Mouse (Mus musculus): ENCODE measurements around the gene Mrps26.
"Not testable (repeated sequence)": the region's sequence is repeated elsewhere in the genome, so short reads cannot be mapped to it uniquely, and the experiment has no call there.

Mrps26 gene

DNA sequence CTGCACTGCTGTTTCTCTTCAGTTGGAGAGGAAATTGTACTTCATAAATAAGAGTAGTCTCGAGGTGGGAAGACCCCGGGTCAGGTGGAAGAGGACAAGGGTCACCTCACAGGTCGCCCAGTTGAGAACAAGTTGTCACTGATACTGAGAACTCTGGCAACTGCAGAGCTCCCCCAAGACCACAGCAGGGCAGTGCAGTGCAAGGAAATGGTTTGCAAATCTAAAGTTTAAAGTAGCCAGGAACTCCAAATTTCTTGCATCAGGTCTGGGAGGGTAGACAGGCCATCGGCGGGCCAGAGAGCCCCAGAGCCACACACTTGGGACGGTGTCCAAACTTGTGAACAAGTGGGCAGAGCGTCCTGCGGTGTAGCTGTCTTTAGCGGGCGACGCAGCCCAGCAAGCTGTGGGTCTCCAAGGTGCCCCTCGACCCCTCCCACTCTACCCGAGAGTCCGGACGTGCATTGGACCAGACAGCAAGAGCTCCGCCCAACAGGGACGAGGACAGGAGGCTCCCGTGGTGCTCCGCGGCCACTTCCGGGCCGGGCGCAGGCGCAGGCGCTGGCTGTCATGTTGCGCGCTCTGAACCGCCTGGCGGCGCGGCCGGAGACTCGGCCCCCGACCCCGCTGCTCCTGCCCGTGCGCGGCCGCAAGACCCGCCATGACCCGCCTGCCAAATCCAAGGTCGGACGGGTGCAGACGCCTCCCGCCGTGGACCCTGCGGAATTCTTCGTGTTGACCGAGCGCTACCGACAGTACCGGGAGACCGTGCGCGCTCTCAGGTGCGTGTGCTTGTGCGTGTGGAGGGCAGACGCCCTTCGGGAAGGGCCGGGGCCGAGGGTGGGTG lies at the start of gene Mrps26:
Gene Mrps26, plus strand, starts transcription at position 531 of the 844 bp plus-strand sequence.
- peak; percentile 93 for DNase-seq (ENCODE audit: low spot score)

DNA sequence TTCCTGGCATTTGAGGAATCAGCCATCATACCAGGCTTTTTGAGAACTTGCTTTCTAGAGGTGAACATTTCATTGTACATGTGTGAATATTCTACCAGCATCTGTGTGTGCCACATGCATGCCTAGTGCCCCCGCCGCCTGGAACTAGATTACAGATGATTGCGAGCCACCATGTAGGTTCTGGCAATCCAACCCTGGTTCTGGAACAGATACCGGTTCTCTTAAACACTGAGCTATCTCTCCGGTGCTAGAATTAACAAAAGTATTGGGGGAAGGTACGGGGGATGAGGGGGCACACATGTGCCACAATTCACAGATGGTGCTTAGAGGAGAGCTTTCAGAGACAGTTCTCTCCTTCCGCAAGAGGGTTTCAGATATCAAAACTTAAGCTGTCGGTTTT lies 49.6 kb upstream of the Mrps26 start:
- no peak for DNase-seq (ENCODE audit: low spot score)

DNA sequence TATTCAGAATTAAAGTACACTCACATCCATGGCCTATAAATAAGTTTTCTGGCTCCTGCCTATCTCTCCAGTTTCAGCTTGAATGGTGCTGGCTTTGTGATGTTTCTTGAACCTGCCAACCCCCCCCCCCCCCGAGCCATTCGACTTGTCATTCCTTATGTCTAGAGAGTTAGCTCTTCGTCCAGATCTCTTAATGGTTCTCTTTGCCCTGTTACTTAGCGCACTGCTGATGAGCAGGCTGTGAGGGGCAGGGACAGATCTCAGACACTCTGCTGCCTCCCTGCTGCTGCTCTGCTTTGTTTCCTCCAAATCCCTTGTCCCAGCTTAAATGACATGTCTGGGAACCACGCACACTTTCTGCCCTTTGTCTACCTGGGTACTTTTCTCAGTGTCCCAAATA lies 47.8 kb upstream of the Mrps26 start:
- DNase-seq (ENCODE audit: low spot score) = no peak

- no peak for DNase-seq (ENCODE audit: low spot score)
These were observed 41.6 kb upstream of the Mrps26 start for GRCm38 (mm10) chr2:130521927-130522326.

DNA sequence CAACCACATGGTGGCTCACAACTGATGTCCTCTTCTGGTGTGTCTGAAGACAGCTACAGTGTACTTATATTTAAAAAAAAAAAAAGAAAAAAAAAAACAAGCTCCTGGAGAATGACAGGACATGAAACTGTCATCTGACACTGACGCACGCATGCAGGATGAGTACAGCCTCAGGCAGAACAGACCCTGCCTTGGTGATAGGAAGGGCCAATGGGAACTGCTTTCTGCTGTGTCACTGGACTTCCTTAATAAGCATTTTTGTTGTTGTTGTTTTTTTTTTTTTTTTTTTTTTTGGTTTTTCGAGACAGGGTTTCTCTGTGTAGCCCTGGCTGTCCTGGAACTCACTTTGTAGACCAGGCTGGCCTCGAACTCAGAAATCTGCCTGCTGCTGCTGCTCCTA lies 38.1 kb upstream of the Mrps26 start:
- DNase-seq (ENCODE audit: low spot score) = not testable (repeated sequence)

GRCm38 (mm10) chr2:130528457-130528856 lies 35.1 kb upstream of the Mrps26 start:
- no peak for DNase-seq (ENCODE audit: low spot score)

DNA sequence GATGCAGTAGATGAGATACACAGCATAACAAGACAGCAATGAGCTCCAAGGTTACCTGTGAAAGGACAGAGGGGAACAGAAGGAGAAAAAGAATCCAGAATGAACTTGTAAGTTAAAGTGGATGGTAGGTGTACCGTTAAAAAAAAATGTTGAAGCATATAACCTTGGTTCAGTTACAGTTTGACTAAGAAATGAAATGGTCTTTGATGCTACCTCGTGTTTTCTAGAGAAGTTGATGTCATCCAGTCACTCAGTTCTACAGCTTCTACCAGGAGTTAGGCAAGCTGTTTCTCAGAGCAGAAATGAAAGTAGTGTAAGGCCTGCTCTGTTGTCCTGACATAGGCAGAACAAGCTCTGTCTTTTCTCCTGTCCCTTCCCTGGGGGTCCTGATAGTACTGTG lies 34.3 kb upstream of the Mrps26 start:
- DNase-seq (ENCODE audit: low spot score) = no peak

- no peak for DNase-seq (ENCODE audit: low spot score)
These were observed 33.6 kb upstream of the Mrps26 start for GRCm38 (mm10) chr2:130529925-130530324.

- no peak for DNase-seq (ENCODE audit: low spot score)
These were observed 31.3 kb upstream of the Mrps26 start for GRCm38 (mm10) chr2:130532201-130532600.

GRCm38 (mm10) chr2:130535017-130535416 lies 28.5 kb upstream of the Mrps26 start:
- DNase-seq (ENCODE audit: low spot score) = no peak

DNA sequence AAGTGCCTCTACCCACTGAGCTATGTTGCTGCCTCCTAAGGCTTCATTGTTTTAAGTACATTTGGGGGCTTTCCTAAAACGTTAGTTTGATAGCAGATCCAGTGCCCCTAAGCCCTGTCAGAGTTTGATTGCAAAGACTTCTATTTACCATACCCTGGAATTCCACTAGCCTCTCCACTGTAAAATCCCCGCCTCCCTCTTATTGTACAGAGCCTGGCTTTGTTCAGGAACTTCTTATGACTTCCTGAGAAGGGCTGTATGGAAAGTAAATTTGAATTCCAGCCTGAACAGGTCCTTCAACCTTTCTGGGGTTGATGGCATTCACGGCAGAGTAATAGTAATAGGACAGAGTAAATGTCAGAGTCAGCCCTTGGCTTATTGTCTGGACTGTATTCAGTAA lies 26.7 kb upstream of the Mrps26 start:
- no peak for DNase-seq (ENCODE audit: low spot score)

GRCm38 (mm10) chr2:130538876-130539546 lies 24.5 kb upstream of the Mrps26 start:
- DNase-seq (ENCODE audit: low spot score) = no peak

GRCm38 (mm10) chr2:130540266-130540665 lies 23.3 kb upstream of the Mrps26 start:
- DNase-seq (ENCODE audit: low spot score) = no peak

GRCm38 (mm10) chr2:130546957-130547356 lies 16.6 kb upstream of the Mrps26 start:
- no peak for DNase-seq (ENCODE audit: low spot score)

DNA sequence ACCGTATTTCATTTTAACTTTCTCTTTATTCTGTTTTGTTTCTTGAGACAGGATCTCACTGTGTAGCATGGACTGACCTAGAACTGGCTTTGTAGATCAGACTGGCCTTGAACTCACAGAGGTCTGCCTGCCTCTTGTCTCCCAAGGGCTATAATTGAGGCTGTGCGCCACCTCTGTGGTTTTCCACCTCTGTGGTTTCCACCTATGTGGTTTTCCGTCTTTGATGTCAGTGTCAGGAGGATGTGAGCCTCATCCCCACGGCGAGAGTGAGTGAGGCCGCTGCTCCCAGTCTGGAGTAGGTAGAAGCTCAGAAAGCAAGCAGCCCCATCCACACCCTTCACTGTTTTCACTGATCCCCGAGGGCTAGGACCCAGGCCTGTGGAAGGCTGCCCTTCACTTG lies 8.7 kb upstream of the Mrps26 start:
- DNase-seq (ENCODE audit: low spot score) = no peak

GRCm38 (mm10) chr2:130556292-130556691 lies 7.2 kb upstream of the Mrps26 start:
- DNase-seq (ENCODE audit: low spot score) = no peak

GRCm38 (mm10) chr2:130557462-130557861 lies 6.1 kb upstream of the Mrps26 start:
- DNase-seq (ENCODE audit: low spot score) = no peak

GRCm38 (mm10) chr2:130558015-130558414 lies 5.5 kb upstream of the Mrps26 start:
- no peak for DNase-seq (ENCODE audit: low spot score)

- no peak for DNase-seq (ENCODE audit: low spot score)
These were observed 521 bp downstream of the Mrps26 start for GRCm38 (mm10) chr2:130564063-130564462.

DNA sequence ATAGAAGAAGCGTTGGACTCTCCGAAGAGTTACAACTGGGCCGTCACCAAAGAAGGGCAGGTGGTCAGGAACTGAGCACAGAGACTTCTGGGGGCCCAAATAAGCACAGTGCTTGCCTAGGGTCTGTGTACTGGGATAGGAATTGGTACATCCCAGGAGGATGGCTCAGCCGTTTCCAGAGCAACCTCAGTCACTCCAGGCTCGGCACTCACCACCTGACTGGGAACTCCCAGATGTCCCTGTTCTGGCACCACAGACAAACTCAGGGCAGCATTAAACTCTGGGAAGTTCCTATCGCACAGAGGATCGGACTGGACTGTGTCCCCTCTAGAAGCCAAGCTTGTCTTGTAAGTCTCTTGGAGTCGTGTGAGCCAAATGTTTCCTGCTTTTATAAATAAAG lies 1.4 kb downstream of the Mrps26 start:
- DNase-seq (ENCODE audit: low spot score) = no peak

GRCm38 (mm10) chr2:130568921-130569320 lies 5.4 kb downstream of the Mrps26 start:
- no peak for DNase-seq (ENCODE audit: low spot score)

DNA sequence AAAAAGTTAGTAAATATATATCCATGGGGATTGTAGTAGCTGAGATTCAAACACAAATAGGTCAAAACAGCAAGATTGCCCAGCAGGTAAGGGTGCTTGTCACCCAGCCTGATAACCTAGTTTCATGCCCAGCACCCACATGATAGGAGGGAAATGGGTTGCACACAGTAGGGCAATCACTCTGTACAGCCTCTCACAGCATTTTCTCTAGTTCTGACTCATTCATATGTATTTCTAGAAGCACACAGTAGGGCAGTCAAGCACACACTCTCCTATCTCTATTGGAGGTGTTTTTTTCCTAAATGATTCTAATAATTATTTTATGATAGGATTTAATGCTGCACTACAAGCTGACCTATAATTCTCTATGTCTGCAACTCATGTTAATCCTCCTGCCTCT lies 6.4 kb downstream of the Mrps26 start:
- no peak for DNase-seq (ENCODE audit: low spot score)

DNA sequence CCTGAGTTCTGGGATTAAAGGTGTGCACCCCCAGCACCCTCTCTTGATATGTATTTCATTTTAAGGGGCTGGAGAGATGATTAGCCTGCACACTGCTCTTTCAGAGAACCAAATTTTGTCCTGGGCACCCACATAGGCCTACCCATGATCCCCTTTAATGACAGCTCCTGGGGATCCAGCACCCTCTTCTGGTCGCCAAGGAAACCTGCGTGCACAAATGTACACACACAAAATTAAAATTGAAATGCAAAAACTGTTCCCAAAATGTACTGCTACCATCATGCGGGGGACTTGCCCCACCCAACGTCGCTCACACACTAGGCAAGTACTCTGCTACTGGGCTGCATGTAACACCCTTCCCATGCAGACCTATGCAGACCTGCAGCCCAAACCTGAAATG lies 11.4 kb downstream of the Mrps26 start:
- no peak for DNase-seq (ENCODE audit: low spot score)

- no peak for DNase-seq (ENCODE audit: low spot score)
These were observed 12.3 kb downstream of the Mrps26 start, which contains the start of gene Oxt for GRCm38 (mm10) chr2:130575873-130576272. TSS of gene Oxt (plus strand) at chr2:130576173.
